Mouse (Mus musculus) A20 (cell line): Measurements from ENCODE around the gene Zdhhc4.

Experiments
- DNase-seq: peaks from one replicate; pipeline ENCODE4 v3.0.0-alpha.2; 2011; ENCODE audit warnings: low read depth, low spot score

The Zdhhc4 gene

DNA sequence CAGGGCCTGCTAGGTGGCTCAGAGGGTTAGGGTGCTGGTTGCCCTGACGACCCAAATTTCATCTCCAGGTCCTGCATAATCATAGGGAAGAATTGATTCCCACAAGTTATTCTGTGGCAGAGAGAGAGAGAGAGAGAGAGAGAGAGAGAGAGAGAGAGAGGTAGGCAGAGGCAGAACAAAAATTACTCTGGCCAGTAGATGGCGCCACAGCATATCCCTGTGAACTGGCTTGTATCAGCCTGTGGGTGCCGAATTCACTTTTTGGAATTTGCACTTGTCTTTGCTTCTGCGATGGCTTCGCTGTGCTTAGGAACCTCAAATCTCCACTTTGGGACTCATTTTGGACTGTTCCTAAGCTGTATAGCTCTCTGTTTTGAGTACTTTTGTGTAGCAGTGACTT lies 4.8 kb upstream of the Zdhhc4 start:
- DNase-seq, result peak; percentile 82

DNA sequence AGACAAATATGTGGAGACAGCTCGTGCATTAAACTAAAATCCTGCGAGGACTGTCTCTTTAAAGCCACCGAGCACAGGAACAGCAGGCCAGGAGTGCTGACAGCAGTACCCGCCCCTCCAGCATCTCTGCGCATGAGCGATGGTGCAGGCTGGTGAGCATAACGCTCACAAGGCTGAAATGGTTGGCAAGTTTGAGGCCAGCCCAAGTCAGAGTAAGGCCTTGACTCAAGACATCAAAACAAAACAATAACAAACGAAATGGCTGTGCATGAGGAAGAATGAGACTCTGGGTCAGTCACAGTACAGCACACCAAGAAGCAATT lies 11.8 kb downstream of the Zdhhc4 start:
- DNase-seq, result peak; percentile 79

DNA sequence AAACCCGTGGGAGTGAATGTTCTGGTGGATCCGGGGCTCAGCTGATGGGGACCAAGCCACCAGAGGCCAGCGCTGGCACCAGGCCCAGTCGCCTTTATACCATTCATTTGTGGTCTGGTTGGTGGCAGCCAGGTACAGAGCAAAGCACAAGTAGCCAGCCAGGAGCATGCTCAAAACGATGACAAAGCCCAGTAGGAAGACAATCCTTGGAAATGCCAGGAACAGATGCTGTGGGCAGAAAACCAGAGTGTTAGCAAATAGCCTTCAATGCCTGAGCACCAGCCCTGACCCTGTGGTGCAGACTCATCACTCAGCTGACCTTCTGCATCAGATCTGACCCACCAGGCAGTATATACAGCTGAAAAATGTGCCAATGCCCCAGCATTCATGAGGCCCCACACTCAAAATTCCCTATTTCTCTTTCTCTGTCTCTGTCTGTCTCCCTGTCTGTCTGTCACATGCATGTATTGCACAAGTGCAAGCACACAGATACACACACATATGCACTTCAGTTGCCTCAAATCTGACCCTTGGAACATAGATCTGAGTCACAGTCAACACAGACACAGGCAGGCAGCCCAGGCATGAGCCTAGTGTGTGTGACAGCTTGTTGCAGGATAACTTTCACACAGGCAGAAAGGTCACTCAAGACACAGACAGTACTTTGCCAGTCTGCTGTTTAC lies 12.3 kb downstream of the Zdhhc4 start:
- DNase-seq, result no peak

DNA sequence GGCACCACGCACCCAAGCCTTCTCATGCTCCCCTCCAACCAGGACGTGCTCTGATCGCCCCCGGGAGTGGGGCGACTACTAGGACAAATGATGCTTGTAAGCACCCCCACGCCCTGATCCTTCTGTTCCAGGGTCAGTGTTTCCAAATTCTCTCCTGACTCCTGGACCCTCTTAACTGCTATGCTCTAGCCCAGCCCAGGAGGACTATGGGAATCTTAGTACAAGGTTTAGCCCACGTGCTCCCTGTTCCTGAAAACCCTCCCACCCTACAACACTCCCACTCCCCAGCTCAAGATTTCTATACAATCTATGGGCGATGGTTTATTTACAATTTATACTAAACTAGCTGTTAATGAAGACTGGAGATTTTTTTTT lies 13.6 kb downstream of the Zdhhc4 start:
- no peak for DNase-seq

DNA sequence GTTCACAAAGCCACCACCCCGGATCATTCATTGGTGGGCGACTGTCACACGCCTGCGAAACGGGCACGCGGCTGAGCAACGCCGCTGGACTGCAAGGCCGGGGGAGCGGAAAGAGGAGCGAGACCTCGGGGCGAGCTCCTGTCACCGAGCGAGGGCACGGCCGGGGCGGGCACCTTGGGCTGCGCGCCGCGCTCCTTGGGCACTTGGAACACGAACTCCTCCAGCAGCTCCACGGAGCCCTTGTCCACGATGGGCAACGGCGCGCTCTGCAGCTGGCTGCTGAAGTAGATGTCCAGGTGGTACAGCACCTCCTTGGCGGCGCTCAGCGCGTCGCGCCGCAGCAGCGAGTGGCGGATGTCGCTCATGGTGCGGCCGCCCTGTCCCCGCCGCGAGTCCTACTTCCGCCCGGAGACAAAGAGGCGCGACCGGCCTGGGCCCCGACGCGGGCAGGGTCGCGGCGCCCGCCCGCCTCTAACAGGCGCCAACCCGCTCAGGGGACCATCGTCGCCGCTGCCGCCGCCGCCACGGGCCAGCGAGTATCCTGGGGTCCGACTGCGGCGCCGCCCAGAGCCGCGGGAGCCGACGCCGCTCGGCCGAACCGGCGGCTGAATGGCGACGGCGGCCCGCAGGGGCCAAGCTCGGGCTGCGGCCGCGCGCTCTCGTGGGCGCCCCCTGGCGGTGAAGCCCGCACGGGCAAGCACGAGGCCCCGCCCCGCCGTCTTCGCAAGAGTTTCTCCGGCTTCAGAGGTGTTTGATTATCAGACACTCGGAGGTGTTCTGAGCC lies 14.1 kb downstream of the Zdhhc4 start, which contains the start of gene E130309D02Rik:
Gene E130309D02Rik, minus strand, starts transcription at position 631 of the 784 bp plus-strand sequence.
- peak; percentile 95 for DNase-seq

DNA sequence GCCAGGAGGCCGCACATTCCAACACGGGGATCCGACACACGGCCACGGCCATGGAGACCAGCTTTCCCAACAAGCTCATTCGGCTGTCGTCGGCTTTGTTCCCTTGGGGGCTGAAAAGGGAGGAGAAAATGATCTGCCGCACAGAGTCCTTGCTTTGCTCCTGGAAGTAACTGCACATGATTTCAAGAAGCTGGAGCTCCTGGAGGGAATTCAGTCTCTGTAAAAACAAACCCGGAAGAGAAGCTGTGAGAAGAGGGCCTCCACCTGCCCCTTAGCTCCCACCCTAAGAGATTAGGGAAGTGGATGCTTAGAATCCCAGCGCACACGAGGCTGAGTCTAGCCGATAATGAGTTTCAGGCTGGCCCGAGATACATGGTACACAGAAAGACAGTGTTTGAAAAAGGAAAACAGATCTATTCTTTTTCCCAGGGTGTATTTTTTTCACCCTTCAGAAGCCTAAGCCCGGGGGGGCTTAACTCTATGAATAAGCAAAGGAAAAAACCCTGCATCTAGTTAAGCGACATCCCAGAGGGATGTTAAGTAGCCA lies 14.8 kb downstream of the Zdhhc4 start:
- DNase-seq, result no peak

DNA sequence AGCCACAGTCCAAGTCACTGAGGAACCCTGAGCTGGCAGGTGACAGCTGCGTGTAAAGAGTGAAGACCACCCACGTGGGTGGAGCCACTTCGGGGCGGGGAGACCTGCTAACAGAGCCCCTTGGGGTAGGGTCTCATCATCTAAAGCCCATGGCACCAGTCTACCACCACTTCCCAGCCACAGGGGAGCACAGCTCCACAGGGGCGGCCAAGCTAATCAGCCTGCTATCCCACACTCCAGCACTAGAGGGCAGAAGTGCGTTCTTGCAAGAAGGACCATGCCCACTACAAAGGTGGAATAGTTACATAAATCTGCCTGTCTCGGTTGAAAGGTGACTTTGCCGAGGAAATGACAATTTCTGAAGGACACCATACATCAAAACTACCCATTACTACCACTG lies 17.2 kb downstream of the Zdhhc4 start:
- peak; percentile 82 for DNase-seq

DNA sequence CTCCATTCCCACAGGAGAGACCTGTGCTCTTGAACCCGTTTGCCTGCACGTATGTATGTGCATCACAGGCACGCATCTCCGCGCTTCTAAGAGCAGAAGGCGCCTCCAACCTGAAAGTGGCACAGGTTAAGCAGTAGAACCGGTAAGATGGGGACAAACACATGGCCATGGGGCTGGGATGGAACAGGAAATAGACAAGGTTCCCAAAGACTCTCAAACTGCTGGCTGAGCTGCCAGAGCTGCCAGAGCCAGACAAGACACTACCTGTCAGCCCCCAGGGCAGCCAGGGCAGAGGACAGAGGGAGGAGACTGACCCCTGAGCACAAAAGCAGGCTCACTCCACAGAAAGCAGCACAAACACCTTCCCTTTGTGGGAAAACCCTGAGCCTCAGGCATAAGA lies 19.1 kb downstream of the Zdhhc4 start:
- DNase-seq, result no peak

DNA sequence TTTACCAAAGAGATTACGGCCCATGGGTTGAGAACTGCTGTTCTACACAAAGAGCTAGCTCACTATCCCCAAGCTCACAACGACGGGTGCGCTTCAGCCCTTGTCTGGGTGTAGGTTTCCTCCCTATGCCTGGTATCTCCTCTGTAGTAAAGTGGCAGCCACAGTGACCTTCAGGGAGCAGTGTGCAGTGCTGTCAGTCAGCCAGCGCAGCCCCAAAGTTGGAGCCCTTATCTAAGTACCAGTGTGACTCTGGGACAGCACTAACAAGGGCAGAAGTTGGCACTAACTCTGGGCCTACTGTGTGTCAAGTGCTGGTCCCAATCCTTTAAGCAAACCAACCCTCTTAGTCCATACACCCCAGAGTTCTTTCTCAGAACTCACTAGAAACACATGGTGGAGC lies 20.2 kb downstream of the Zdhhc4 start:
- no peak for DNase-seq

DNA sequence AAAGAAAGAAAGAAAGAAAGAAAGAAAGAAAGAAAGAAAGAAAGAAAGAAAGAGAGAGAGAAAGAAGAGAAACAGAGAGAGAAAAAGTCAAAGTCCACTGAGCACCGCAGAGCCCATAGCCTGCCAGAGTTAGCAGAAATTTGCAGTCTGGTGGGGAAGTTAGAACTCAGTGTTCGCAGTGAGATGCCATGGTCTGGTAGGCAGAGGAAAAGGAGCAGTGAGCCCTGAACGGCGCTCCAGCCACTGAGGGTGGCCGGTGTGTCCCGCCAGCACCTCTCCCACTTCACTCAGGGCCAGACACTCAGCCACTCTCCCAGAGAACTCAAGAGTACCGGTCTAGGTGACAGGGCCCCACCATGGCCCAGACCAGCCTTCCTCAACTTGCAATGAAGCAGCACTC lies 24.8 kb downstream of the Zdhhc4 start:
- no peak for DNase-seq

DNA sequence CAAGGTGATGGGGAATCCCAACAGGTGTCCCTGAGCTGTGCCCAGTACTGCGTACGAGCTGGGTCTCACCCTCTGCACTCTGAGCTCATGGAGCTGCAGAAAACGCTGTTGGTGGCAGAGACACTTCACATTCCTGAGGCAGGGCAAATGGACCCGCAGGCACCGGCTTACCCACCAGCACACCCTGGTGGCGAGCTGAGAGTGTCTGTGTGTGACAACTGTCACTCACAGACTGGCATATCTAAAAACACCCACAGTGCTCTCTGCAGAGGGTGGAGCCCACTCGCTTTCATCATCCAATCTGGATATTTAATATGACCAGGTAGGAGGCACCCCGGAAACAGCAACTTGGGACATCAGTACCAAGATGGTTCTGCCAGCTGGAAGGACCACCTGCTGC lies 27.8 kb downstream of the Zdhhc4 start:
- DNase-seq, result no peak

DNA sequence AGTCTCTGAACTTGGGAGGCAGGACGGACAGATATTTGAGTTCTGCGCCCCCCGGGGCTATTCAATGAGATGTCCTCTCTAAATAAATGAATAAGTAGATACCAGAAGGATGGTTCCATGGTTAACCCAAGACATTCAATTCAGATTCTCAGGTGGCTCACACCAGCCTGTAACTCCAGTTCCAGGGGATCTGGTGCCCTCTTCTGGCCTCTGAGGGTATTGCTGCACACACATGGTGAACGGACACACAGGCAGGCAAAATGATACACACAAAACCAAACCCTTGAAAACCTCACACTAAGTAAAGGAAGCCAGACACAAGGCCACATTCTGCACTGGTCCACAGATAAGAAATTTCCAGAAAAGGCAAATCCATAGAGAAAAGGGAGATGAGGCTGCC lies 29.4 kb downstream of the Zdhhc4 start:
- peak; percentile 55 for DNase-seq

DNA sequence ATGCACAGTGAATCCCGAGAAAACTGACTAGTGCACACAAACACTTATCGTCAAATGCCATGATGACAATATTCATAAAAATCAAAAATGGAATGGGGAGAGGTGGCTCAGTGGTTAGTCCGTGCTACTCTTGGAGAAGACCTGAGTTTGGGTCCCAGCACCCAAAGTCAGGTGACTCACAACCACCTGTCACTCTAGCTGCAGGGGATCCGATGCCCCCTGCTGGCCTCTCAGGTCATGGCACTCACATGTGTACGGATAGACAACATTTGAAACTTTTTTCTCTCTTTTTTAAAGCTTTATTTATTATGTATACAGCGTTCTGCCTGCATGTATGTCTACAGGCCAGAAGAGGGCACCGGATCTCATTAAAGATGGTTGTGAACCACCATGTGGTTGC lies 30.7 kb downstream of the Zdhhc4 start:
- peak; percentile 39 for DNase-seq

DNA sequence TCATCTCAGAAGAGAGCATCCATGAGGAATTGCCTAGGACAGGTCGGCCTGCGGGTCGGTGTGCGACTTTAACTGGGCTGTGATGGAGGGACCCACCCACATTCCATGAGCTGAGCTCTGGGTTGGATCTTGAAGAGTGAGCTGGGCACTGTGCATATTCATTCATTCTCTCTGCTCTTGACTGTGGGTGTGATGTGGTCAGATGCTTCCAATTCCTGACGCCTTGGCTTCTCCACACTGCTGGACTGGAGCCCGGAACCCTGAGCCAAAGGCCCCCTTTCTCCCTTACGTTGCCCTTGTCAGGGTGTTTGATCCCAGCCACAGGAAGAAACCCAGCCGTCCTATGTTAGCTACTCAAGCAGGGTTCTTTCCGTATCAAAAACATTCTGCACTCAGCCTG lies 31.1 kb downstream of the Zdhhc4 start:
- no peak for DNase-seq

DNA sequence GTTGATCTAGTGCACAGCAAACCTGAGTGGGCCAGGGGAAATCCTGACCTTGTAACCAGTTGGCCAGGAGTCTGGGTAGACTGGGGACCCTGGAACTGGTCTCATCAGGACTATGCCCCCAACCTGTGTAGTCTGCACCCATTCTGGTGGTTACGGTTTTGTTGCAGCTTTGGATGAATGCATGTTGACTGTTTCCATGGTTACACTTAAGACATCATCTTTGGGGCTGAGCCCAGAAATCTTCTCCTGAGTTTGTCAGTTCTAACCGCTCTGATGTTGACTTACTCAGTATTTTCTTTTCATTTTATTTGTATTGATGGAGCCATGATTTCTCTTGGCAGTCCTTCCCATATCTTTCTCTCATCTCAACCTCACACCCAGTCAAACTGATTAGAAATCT lies 33.7 kb downstream of the Zdhhc4 start:
- DNase-seq, result no peak

DNA sequence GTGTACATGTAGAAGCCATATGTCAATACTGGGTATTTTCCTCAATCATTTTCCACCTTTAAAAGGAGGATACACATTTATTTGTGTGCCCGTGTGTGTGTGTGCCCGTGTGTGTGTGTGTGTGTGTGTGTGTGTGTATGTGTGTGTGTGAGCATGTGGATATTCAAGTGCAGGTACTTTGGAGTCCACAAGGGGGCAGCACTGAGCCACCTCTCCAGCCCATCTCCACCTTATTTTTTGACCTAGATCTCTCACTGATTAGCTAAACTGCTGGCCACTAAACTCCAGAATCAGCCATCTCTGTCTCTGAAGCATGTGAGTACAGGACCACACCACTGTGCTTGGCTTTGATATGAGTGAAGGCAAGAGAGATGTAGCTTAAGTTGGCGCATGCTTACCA lies 34.2 kb downstream of the Zdhhc4 start:
- DNase-seq, result no peak

DNA sequence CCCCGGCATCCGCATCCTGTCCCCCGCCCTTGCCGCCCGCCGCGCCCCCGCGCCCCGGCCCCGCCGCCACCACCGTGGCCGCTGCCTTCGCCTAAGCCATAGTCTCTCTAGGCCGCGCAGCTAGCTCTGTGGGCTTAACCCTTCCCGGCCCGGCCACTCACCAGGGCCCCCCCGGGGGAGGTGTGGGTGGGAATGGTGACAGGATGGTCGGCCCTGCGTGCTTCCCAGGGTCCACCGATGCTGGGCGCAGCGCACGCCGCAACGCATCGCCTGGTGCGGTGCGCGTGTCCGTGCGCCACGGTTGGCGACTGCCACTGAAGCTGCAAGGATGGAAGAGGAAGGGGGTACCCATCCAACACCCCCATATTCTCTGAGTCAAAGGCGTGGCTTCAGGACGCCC lies 35.7 kb downstream of the Zdhhc4 start, which contains the start of gene Zfp853:
Gene Zfp853, minus strand, starts transcription at position 220 of the 400 bp plus-strand sequence.
- no peak for DNase-seq

DNA sequence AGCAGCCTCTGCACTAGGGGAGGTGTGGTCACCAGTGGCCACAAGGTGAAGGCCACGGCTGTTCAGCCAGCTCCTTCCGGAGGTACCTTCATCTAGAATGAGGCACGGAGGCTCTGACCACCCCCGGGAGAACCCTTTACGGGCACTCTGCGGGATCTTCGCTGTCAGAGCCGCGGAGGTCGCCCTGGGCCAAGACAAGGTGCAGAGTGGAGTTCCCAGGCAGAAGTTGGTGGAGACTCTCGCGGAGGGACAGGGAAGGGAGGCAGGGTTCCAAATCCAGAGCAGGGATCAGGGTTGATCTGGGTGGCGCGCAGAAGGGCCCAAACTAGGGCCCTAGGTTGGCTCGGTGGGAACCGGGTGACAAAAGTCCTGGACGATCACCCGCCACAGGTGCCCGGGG lies 36.2 kb downstream of the Zdhhc4 start:
- DNase-seq, result no peak

DNA sequence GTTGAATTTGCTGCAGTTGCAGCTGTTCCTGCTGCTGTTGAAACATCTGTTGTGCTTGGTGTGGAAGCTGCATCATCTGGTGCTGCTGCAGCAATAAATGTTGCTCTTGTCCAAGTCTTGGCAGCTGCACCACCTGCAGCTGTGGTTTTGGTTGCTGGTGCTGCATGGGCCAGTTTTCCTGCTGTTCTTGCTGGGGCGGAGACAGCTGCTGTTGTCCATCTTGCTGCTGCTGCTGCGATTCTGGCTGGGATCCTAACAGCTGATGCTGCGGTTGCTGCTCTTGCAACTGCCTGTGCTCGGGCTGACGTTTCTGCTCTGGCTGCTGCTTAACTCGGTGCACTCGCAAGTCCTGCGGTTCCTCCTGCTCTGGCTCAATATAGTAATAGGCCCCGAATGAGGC lies 39.8 kb downstream of the Zdhhc4 start:
- DNase-seq, result no peak

DNA sequence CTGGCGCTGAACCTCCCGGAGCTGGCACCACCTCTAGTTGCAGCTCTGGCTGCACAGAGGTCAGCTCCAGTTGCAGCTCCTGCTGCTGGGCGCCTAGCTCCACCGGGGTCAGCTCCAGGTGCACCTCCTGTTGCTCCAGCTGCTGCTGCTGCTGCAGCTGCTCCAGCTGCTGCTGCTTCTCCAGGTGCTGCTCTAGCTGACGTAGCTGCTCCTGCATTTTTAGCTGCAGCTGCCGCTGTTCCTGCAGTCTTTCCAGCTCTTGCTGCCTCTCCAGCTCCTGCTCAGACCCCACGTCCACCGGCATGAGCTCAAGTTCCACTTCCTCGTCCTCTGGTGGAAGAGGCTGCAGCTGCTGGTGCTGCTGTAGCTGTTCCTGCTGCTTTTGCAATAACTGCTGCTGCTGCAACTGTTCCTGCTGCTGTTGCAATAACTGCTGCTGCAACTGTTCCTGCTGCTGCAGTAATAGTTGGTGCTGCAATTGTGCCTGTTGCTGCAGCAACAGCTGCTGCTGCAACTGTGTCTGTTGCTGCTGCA lies 40.6 kb downstream of the Zdhhc4 start:
- no peak for DNase-seq

DNA sequence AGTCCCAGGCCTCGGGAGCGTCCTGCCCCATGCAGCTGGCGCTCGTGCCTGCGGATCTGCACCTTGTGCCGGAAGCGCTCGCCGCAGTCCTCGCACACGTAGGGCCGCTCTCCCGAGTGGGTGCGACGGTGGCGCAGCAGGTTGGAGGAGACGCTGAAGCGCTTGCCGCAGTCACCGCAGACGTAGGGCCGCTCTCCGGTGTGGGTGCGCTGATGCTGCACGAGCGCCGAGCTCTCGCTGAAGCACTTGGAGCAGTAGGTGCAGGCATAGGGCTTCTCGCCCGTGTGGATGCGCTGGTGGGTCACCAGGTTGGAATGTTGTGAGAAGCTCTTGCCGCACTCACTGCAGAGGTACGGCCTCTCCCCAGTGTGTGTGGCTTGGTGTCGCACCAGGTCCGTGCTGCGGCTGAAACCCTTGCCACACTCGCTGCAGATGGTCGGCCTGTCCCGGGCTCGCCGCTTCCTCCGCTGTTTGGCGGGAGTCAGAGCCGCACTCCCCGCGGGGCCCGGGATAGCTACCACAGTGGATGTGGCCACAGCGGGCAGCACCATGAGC lies 41.2 kb downstream of the Zdhhc4 start:
- no peak for DNase-seq

DNA sequence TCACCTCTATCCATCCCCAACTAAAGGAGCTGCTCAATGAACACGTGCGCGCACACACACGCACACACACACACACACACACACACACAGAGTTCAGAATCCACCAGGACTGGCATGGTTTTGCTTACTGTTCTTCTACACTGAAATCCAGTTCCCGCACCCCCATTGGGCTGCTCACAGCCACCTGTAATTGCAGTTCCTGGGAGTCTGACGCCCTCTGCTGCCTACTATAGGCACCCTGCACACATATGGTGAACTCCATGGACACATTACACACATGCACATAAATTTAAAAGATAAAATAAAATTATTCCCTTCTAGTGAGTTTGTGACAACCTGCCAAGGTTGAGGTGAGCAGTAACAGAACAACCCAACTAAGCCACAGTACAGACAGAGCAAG lies 44.3 kb downstream of the Zdhhc4 start:
- peak; percentile 57 for DNase-seq

DNA sequence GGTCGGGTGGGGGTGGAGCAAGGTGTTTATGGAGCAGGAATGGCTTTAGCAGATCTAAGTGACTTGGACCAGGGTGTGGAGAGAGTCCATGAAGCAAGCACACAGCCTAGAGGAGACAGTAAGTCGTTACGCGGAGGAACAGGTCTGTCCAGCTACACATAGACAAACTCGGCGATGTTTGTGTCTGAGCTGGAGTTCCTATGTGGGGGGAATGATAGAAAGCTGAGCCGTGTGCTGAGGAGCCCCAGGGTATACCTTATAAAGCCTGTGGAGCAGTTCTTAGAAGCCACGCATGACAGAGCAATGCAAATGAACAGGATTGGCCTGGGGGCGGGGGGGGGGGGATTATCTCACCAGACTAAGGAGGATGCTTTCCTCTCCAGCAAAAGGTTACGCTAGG lies 49.8 kb downstream of the Zdhhc4 start:
- DNase-seq, result peak; percentile 27
